Mouse (Mus musculus) neural tube, embryonic 15.5 days (tissue): ENCODE results near the gene Bace1. TPM values are rescaled to one million over a fixed set of nuclear protein-coding genes. Genes with fewer than 3 reads are reported as not detected.
A peak's percentile ranks its signal among the peaks of the same experiment; 100 is the strongest.

Source experiments
- ATAC-seq: fragments of 200-750 bp; cut with Nextera tagmentation; 2 replicates; pipeline ENCODE4 v1.8.0; 2017; ENCODE audit warnings: mild to moderate bottlenecking, moderate TSS enrichment, moderate library complexity; ENCODE audit not compliant: low FRiP score
- H3K27ac ChIP-seq: fragments of 300-500 bp; sonication (generic); replicated peaks from 2 replicates; pipeline ENCODE4 v1.5.1; 2015; ENCODE audit warnings: mild to moderate bottlenecking, inconsistent platforms
- H3K27me3 ChIP-seq: fragments of 300-500 bp; sonication (generic); replicated peaks from 2 replicates; pipeline ENCODE4 v1.6.1; 2015; ENCODE audit warnings: inconsistent platforms
- H3K36me3 ChIP-seq: fragments of 300-500 bp; sonication (generic); 2 replicates; pipeline ENCODE4 v1.6.1; 2015; ENCODE audit warnings: inconsistent platforms
- H3K4me1 ChIP-seq: fragments of 300-500 bp; sonication (generic); 2 replicates; pipeline ENCODE4 v1.6.1; 2015; ENCODE audit warnings: inconsistent platforms
- H3K4me2 ChIP-seq: fragments of 300-500 bp; sonication (generic); 2 replicates; pipeline ENCODE4 v1.6.1; 2015; ENCODE audit warnings: inconsistent platforms, mild to moderate bottlenecking, moderate library complexity
- H3K4me3 ChIP-seq: fragments of 300-500 bp; sonication (generic); replicated peaks from 2 replicates; pipeline ENCODE4 v1.5.1; 2015; ENCODE audit warnings: mild to moderate bottlenecking, inconsistent platforms
- H3K9ac ChIP-seq: fragments of 300-500 bp; sonication (generic); replicated peaks from 2 replicates; pipeline ENCODE4 v1.6.1; 2015; ENCODE audit warnings: mild to moderate bottlenecking, inconsistent platforms
- H3K9me3 ChIP-seq: fragments of 300-500 bp; sonication (generic); replicated peaks from 2 replicates; pipeline ENCODE4 v1.6.1; 2016; ENCODE audit warnings: inconsistent platforms
- WGBS: fragments of 180-500 bp; shearing (Covaris S2); methylation state at CpG from one replicate; pipeline ENCODE4 v1.1.7; 2015; ENCODE audit warnings: mixed read lengths; 5-methylcytosine and 5-hydroxymethylcytosine counted together
- polyA plus RNA-seq: library from polyadenylated mRNA; unstranded; fragments of >200 nt; fragmentation: Nextera tagmentation; extraction: Ambion mirVana; gene quantifications from 2 replicates; pipeline ENCODE4 v1.2.1, GENCODE M21; 2015

The Bace1 gene
- polyA plus RNA-seq = 43.3 and 49.3 TPM in 2 replicates

GRCm38 (mm10) chr9:45838434-45839138 is at the start of gene Bace1:
Bace1 (plus strand) TSS chr9:45838580.
- WGBS = 1% methylated on average over 40 of the region's 40 CpGs
- H3K4me3 ChIP-seq = peak within 1 kb of the TSS; percentile 93

GRCm38 (mm10) chr9:45791456-45792142 is 46.8 kb upstream of the Bace1 start:
- WGBS = 82% methylated on average over 8 of the region's 8 CpGs

More at GRCm38 (mm10) chr9:45838434-45839138, at the start of gene Bace1:
- Histone ChIP-seq H3K27me3 (no peaks in the 10 kb centered on the region), H3K9me3 (no peaks in the 10 kb centered on the region), H3K4me2 (peak within 1 kb of the TSS; percentile 96), H3K27ac (peak within 1 kb of the TSS; percentile 82), H3K36me3 (0 out of 2 replicates have a peak, but pooled peaks cover 2% of the 10 kb centered on the region), H3K9ac (peak within 1 kb of the TSS; percentile 97), H3K4me1 (peaks cover 45% of the 10 kb centered on the region)
- ATAC-seq = peak; percentile 93

DNA sequence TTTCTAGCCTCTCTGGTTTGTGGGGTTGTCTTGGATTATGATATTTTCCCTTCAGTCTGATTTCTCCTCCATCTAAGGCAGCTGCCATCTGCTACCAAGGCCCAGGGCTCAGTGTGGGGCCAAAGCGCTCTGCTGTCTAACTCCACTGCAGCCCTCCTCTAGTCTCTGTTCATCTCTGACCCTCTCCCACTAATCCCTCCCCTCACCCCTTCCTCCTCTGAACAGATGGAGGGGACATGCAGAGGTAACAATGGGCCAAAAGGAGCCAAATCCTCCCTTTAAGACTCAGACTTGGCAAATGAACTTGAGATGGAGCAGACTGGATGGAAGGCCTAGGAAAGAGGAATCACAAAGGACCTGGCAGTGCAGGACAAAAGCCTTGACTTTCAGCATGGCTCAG is 46.1 kb upstream of the Bace1 start:
- Histone ChIP-seq H3K27me3 (no peaks in the 10 kb centered on the region), H3K9me3 (no peaks in the 10 kb centered on the region), H3K27ac (no peak overlapping the region; the same call in 1 of the 2 replicates), H3K4me1 (peaks cover 7% of the 10 kb centered on the region), H3K9ac (no peak overlapping the region), H3K36me3 (0 out of 2 replicates have a peak, but pooled peaks cover 8% of the 10 kb centered on the region), H3K4me3 (no peak overlapping the region), H3K4me2 (no peak overlapping the region)
- no peak for ATAC-seq
- 91% methylated on average over 1 of the region's 1 CpGs for WGBS

More at GRCm38 (mm10) chr9:45791456-45792142, 46.8 kb upstream of the Bace1 start:
- H3K27ac ChIP-seq = no peak overlapping the region
- ATAC-seq = no peak
- no peaks in the 10 kb centered on the region for H3K9me3 ChIP-seq
- H3K27me3 ChIP-seq = no peaks in the 10 kb centered on the region
- H3K4me1 ChIP-seq = peaks cover 7% of the 10 kb centered on the region
- H3K36me3 ChIP-seq = 0 out of 2 replicates have a peak, but pooled peaks cover 8% of the 10 kb centered on the region
- H3K9ac ChIP-seq = no peak overlapping the region
- H3K4me3 ChIP-seq = no peak overlapping the region
- H3K4me2 ChIP-seq = no peak overlapping the region

GRCm38 (mm10) chr9:45793697-45794096 is 44.7 kb upstream of the Bace1 start:
- 66% methylated on average over 6 of the region's 6 CpGs for WGBS
- Histone ChIP-seq H3K4me3 (no peak overlapping the region), H3K9me3 (no peaks in the 10 kb centered on the region), H3K4me1 (peaks cover 18% of the 10 kb centered on the region), H3K9ac (0 out of 2 replicates have a peak overlapping the region, but pooled peaks have one; percentile 7), H3K27me3 (no peaks in the 10 kb centered on the region), H3K36me3 (0 out of 2 replicates have a peak, but pooled peaks cover 8% of the 10 kb centered on the region), H3K27ac (peak overlapping the region; percentile 75), H3K4me2 (no peak overlapping the region)
- ATAC-seq = peak; percentile 36; the same call in 1 of the 2 replicates

DNA sequence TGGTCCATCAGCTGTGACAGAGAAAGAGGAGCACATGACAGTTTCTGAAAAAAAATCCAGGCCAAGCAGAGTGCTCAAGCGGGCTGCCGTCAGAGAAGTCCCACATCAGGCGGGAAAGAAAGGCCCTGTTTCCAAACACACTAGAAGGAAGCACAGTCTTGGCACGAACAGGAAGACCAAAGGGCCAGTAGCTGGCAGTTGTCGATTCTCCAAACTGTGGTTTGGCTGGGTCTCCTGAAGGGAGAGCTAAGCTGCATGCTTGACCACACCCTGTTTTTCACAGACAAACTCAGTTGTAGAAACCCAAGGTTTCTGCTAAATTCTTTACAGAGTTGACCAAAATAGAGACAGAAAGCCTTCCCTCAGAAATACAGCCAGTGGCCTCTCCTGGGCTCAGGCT is 42.7 kb upstream of the Bace1 start:
- Histone ChIP-seq H3K4me3 (no peak overlapping the region), H3K9me3 (no peaks in the 10 kb centered on the region), H3K27me3 (no peaks in the 10 kb centered on the region), H3K9ac (no peak overlapping the region), H3K4me1 (peaks cover 22% of the 10 kb centered on the region), H3K36me3 (peaks cover 5% of the 10 kb centered on the region; the same call in 1 of the 2 replicates), H3K27ac (no peak overlapping the region), H3K4me2 (no peak overlapping the region)
- no peak for ATAC-seq
- 92% methylated on average over 5 of the region's 5 CpGs for WGBS

- Histone ChIP-seq H3K4me3 (no peak overlapping the region), H3K27ac (no peak overlapping the region), H3K4me2 (no peak overlapping the region), H3K9ac (no peak overlapping the region), H3K9me3 (no peaks in the 10 kb centered on the region), H3K27me3 (no peaks in the 10 kb centered on the region), H3K36me3 (peaks cover 9% of the 10 kb centered on the region), H3K4me1 (peaks cover 22% of the 10 kb centered on the region)
- ATAC-seq = no peak
- 78% methylated on average over 3 of the region's 3 CpGs for WGBS
Observed at GRCm38 (mm10) chr9:45797271-45797670, 41.1 kb upstream of the Bace1 start.

GRCm38 (mm10) chr9:45798467-45799164 is 39.8 kb upstream of the Bace1 start:
- no peaks in the 10 kb centered on the region for H3K27me3 ChIP-seq
- peak; percentile 67; the same call in 1 of the 2 replicates for ATAC-seq
- H3K4me3 ChIP-seq = no peak overlapping the region
- H3K9me3 ChIP-seq = no peaks in the 10 kb centered on the region
- H3K9ac ChIP-seq = no peak overlapping the region
- H3K36me3 ChIP-seq = peaks cover 6% of the 10 kb centered on the region
- 18% methylated on average over 13 of the region's 13 CpGs for WGBS
- peaks cover 22% of the 10 kb centered on the region for H3K4me1 ChIP-seq
- peak overlapping the region; percentile 62 for H3K27ac ChIP-seq
- 0 out of 2 replicates have a peak overlapping the region, but pooled peaks have one; percentile 15 for H3K4me2 ChIP-seq

- H3K4me3 ChIP-seq = no peak overlapping the region
- H3K27me3 ChIP-seq = no peaks in the 10 kb centered on the region
- H3K4me2 ChIP-seq = no peak overlapping the region
- no peak overlapping the region for H3K27ac ChIP-seq
- 84% methylated on average over 8 of the region's 8 CpGs for WGBS
- no peak for ATAC-seq
- H3K9ac ChIP-seq = no peak overlapping the region
- no peaks in the 10 kb centered on the region for H3K9me3 ChIP-seq
- H3K4me1 ChIP-seq = peaks cover 15% of the 10 kb centered on the region
- peaks cover 9% of the 10 kb centered on the region for H3K36me3 ChIP-seq
Observed at GRCm38 (mm10) chr9:45799402-45799801, 39.0 kb upstream of the Bace1 start.

GRCm38 (mm10) chr9:45803070-45803774 is 35.2 kb upstream of the Bace1 start:
- peaks cover 9% of the 10 kb centered on the region for H3K4me1 ChIP-seq
- no peak overlapping the region for H3K9ac ChIP-seq
- no peaks in the 10 kb centered on the region for H3K27me3 ChIP-seq
- no peak overlapping the region for H3K4me2 ChIP-seq
- H3K36me3 ChIP-seq = peaks cover 27% of the 10 kb centered on the region
- no peak overlapping the region for H3K27ac ChIP-seq
- H3K4me3 ChIP-seq = no peak overlapping the region
- 82% methylated on average over 21 of the region's 21 CpGs for WGBS
- no peaks in the 10 kb centered on the region for H3K9me3 ChIP-seq
- ATAC-seq = no peak

DNA sequence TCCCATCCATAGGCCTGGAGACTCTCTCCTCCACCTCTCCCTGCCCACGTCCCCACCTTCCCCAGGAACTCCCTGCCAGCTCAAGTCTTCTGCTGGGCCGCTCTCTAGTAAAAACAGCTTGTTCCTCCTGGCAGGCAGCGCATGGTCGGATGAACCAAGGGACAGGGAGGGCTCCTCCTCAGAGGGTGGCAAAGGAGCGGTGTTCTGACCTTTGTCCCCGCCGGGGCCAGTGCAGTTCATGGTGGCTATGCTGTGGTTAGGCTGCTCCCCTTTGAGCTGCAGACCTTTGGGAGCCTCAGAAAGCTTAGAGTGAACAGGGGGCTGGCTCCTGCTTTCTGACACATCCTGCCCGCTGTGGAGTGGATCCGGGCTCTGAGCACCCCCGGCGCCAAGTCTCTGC is 31.5 kb upstream of the Bace1 start:
- H3K27me3 ChIP-seq = no peaks in the 10 kb centered on the region
- no peak overlapping the region for H3K27ac ChIP-seq
- H3K4me1 ChIP-seq = no peaks in the 10 kb centered on the region
- no peak overlapping the region for H3K4me3 ChIP-seq
- peaks cover 21% of the 10 kb centered on the region for H3K36me3 ChIP-seq
- WGBS = 94% methylated on average over 11 of the region's 11 CpGs
- no peak for ATAC-seq
- H3K9ac ChIP-seq = no peak overlapping the region
- no peak overlapping the region for H3K4me2 ChIP-seq
- H3K9me3 ChIP-seq = no peaks in the 10 kb centered on the region

GRCm38 (mm10) chr9:45807337-45807736 is 31.0 kb upstream of the Bace1 start:
- H3K27me3 ChIP-seq = no peaks in the 10 kb centered on the region
- ATAC-seq = no peak
- H3K9ac ChIP-seq = no peak overlapping the region
- WGBS = 91% methylated on average over 11 of the region's 11 CpGs
- no peaks in the 10 kb centered on the region for H3K9me3 ChIP-seq
- no peaks in the 10 kb centered on the region for H3K4me1 ChIP-seq
- H3K36me3 ChIP-seq = peaks cover 21% of the 10 kb centered on the region
- H3K4me3 ChIP-seq = no peak overlapping the region
- H3K4me2 ChIP-seq = no peak overlapping the region
- no peak overlapping the region for H3K27ac ChIP-seq
